Mouse (Mus musculus): ENCODE results near the gene Dstyk. TPM values are rescaled to one million over a fixed set of nuclear protein-coding genes. Genes with fewer than 3 reads are reported as not detected.
"Not testable (repeated sequence)": the region's sequence is repeated elsewhere in the genome, so short reads cannot be mapped to it uniquely, and the experiment has no call there.

Dstyk gene
- polyA plus RNA-seq, 2 experiments from 2014 or later = 4.9 to 7.1 TPM

DNA sequence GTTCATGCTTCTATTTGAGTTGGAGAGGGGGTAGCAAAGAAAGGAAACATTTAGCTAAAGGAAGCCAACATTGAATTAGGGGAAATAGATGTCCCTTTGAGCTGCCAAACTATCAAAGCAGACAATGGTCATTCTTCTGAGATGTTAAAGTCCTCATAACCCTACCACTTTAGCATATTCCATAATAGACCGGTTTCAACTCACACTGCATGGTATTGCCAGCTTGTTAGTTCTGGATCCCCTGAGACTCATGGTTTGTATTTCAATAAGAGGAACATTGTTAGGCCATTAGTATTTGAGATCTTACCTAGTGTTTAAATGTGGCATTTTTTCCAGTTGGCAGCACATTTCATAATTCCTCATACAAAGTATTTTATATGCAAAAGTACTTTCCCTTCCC, 19.6 kb downstream of the Dstyk start:
- no peak for ATAC-seq

DNA sequence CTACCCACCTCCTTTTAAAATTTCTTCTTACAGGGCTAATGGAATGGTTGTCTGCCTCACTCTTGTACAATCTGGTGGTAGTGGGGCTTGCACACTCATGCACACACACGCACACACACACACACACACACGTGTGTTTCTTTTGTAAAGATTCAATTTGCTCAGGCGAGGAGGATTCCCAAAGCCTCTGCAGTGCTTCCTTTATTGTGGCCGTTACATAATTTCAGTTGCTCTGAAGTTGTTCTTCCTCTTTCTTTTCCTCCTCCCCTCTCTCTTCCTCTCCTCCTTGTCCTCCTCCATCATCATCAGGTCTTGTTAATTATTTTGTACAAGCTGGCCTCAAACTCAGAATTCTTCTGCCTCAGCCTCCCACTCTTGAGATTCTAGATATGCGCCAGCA, 20.0 kb downstream of the Dstyk start:
- ATAC-seq = no peak

DNA sequence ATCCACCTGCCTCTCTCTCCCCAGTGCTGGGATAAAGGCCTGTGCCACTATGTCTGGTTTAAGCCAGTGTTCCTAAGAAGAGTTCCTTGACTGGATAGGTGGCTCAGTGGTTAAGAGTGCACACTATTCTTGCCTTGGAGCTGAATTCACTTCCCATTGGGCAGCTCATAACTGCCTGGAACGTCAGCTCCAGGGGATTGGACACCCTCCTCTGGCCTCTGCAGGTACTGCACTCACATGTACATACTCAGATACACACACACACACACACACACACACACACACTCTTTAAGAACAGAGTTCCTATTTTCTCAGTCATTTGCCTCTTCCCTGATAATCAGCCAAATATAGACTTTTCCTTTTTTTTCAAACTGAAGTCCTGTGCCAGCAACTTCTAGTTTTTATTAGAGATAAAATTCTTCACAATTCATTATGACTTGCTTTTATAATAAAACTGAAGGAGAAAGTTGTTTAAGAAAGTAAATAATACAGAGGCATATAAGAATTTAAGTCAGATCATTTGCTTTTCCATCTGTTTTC, 23.6 kb downstream of the Dstyk start:
- ATAC-seq = no peak

DNA sequence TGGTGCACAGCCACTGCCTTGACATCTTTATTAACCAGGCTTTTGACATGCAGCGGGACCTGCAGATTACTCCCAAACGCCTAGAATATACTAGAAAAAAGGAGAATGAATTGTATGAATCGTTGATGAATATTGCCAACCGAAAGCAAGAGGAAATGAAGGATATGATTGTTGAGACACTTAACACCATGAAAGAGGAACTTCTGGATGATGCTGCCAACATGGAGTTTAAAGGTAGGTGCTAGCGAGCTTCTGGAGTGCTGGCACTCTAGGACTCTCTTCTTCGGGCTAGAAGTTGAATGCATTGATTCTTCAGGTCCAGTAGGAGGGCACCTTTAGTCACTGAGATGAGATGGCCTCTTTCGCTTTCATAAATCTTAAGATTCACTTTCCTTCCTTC, 32.4 kb downstream of the Dstyk start:
- ATAC-seq = no peak

DNA sequence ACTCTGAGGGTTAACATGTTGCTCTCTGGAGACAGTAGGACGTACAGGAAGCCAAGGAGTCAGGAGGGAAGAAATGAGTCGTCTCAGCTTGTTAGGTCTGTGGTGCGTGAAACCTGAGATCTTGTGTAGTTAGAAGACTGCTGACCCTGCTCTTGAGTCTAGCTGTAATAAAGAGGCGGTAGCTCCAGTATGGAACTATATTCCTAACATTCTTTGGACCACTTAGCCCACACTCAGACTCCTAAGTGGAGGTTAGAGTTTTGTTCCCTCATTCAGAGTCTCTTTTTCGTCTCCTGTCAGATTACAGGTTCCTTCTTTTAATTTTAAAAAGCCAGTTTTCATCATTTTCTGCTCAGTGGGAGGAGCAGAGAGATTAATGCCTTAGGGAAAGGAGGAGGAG, 47.3 kb downstream of the Dstyk start:
- no peak for ATAC-seq

DNA sequence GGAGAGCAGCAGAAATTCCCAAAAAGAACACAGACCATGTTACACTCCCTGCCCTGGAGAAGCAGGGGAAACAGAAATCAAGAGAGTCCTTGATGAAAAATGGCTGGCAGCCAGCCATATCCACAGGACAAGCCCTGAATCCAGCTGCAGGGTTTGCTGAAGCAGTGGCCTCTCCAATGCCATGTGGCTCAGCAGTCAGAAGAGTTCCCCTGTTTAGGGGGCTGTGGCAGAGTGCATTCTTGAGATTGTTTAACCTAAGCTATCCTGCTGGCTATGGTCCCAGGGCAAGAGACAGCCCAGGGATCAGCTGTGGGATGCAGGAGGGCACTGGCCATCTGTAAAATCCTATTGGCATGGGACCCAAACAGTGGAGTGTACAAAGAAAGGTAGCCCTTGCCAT, 51.6 kb downstream of the Dstyk start:
- no peak for ATAC-seq

DNA sequence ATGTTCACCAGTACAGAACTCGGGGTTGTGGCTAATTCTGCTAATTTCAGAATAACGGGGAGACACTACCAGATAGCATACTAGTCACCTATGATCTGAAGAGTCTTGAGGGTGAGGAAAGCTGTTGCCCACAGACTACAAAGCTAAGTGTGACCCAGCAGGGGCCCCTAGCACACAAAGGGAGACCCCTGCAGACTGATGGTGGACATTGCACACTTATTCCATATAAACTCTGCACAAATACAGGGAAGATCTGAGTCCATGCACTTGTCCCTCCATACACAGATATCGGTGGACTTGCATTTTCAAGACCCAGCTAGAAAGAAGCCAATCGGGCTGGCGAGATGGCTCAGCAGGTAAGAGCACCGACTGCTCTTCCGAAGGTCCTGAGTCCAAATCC, 52.2 kb downstream of the Dstyk start:
- ATAC-seq = no peak

DNA sequence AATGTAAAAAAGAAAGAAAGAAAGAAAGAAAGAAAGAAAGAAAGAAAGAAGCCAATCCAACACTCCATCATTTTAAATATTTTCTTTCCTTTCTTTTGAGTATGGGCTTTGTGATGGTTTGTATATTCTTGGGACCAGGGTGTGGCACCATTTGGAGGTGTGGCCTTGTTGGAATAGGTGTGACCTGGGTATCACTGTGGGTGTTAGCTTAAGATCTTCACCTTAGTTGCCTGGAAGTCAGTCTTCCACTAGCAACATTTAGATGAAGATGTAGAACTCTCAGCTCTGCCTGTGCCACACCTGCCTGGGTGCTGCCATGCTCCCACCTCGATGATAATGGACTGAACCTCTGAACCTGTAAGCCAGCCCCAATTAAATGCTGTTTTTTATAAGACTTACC, 52.7 kb downstream of the Dstyk start:
- not testable (repeated sequence) for ATAC-seq

DNA sequence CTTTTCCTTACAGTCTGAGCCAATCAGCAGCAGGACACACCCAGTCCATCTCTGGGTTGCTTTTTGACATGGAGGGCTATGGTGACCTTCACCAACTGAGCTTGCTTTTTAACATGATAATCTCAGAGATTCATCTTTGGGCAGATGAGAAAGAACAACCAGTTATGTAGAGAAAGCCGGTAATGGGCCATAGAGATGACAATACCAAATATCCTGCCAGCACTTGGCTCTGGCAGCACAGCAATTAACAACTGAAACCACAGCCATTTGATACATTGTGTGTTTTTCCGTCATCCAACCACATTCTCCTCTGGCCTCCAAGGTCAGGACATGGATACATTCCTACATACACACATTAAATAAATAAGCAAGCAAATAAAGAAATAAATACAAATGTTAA, 53.7 kb downstream of the Dstyk start:
- ATAC-seq = no peak

DNA sequence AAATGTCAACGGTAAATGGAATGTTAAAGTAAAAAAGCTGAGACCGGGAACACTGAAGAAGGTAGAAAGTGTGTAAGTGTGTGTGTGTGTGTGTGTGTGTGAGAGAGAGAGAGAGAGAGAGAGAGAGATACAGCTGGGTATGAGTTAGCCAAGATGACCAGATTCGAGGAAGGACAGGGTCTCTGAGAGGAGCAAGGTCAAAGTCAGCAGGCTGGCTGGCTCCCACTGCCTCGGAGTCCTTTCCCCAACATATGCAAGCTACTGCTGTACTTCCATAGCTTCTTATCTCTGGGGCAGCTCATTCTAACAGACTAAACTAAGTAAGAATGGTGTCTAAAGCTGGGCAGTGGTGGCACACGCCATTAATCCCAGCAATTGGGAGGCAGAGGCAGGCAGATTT, 54.1 kb downstream of the Dstyk start:
- no peak for ATAC-seq

DNA sequence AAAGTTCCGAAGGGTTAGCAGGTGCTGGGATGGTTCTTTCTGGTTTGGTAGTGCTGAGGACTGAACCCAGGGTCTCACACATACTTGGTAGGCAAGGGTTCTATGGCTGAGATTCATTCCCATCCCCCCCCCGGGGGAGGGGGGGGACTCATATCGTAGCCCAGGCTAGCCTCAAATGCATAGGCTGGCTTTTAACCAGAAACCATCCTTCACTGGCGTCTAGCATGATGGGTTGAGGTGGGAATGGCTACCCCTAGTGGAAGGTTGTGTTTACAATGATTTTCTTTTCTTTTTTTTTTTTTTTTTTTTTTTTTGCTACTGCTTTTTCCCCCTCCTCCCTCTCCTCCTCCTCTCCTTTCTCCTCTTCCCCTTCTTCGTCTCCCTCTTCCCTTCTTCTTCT, 55.2 kb downstream of the Dstyk start:
- ATAC-seq = no peak

DNA sequence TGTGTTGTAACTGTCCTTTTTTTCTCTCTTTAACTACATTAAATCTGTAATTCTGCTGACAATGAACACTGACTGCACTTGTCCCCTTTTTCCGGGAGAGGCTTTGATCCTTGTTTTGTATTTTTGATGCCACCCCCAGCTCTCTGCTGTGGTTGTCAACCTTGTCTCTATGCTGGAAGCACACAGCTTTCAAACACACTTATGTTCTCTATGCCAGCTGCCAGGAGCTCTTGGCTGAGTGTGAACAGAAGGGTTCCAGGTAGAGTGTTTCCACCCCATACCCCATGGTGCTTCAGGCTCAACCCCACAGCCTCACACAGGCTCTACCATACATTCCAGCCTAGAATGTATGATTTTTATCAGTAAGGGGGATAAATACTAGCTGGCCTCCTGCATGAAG, 57.1 kb downstream of the Dstyk start:
- no peak for ATAC-seq

DNA sequence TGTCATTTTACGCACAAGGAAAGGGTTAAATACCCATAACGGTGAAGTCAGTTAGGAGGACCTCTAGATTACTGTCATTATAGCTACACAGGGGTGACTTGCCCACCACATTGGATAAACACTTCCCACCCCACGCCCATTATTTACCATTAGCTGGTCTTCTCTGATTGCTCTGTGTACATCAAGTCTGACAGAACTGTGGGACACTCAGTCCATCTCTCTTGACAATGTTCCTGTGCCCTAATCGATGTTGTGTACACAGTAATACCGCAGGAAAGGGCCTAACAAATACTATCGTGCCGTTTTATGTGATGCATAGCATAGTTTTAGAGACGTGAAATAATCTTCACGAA, 59.2 kb downstream of the Dstyk start:
- ATAC-seq = peak; percentile 59

DNA sequence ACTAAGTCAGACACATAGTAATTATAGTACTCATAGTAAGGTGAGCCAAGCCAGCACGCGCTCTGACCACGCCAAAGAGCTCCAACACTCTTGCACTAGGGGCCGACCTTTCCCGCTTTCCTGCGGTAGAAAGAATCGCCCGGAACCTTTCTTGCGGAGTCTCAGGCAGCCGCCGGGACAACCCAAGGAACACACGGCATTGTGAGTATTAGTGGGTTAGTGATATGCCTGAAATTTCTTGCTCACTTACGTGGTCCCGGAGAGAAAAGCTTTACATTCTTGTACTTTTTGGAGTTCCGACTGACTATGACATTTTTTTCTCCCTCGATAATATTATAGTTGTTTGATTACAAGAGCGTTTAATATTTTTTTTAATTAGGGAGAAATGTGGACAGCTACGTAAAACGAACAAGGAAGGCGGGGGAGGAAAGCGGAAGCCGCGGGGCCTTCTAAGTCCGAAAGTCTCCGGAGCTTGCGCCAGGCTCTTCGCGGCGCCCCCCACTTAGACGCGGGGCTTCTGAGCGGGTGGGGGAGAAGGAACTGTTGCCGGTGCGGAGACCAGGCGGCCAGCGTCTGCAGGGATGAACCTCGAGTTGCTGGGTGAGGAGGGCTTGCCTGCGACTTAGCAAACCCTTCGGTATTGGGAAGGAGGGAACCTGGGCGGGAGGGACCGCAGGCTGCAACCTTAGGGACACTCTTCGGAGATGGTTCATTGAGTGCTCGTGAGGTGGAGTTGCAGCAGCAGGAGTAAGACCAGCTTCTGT, 59.8 kb downstream of the Dstyk start, which contains the start of gene Rbbp5:
Gene Rbbp5, plus strand, starts transcription at position 438 of the 764 bp plus-strand sequence.
- ATAC-seq = peak; percentile 87

DNA sequence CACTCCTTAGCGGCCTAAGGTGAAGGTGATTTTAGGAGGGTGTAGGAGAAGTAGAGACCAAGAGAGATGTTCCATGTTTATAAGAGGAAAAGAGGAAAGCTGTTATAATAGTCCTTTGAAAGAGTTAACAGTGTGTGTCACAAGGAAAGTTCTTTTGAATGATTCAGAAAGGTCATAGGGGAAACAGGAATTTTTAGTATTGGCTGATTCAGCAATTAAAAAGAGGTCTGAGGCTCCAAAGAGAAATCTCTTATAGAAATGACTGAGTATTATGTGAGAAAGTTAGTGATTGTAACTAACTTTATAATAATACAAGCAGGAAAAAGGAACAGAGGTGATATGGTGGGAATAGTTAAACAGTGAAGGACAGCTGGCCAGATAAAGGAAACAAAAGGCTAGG, 62.1 kb downstream of the Dstyk start:
- no peak for ATAC-seq

DNA sequence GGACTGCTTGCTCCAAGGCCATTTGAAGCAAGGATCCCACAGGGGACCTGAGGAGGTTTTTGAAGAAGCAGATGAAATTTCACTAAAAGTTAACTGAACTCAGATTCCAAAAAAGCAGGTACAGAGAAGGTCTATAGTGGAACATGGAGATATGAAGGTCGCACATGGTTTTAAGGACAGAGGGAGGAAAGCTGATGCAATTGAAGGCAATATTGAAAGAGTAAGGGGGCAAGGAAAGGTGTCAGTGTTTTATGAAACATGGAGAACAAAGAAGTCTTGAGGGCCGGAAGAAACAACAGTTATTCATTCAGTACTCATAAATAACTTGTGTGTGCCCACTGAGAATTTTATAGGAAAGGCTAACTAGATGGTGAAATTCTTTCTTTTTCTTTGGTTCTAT, 64.3 kb downstream of the Dstyk start:
- no peak for ATAC-seq

DNA sequence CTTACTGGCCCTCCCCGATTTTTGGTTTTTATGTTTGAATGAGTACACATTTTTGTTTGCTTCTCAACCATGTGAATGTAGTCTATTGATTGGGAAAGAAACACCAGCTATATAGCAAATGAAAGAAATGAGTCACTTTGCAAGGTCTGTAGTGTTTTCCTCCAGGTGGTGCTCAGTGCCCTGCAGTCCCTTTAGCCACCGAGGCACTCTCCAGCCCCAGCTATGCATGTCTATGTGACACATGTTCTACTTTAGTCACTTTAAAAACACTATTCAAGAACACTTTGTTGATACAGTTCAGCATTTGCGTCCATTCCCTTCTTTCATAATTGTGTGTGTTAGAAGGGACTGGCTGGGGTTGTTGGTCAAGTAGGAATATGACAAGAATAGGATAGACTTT, 65.9 kb downstream of the Dstyk start:
- ATAC-seq = no peak

DNA sequence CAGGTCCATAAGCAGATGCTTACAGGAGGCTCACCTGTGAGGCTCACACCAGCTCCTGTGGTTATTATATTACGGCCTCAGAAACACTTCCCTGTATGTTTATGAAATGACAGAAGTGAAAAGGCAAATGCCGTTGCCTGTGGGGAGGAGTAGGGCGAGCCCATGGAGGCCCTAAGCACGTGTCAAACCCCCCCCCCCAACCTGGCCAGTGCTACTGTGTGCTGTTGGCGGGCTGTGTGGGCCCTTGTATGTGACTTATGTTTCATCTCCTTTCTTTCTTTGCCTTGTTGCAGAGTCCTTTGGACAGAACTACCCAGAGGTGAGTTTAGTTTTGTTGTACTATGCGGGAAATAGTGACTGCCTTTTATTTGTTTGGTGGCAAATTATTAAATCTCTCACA, 66.4 kb downstream of the Dstyk start:
- no peak for ATAC-seq

DNA sequence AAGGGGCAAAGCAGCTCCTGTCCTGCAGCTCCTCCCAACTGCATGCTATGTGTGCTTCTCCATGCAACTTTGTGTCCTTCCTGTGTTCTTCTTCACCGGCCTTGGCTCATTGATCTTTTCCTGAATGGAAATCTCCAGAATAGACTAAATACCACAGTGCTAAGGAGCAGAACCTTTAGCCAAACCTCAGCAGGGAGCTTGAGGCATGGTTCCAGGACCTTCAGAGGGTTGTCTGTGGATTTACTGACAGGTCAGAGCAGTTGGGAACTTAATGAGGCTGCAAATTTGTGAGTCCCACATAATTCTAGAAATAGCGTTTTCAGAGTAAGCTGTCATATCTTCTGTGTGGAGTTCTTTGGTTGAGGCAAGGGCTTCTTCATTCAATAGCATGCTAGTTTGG, 83.2 kb downstream of the Dstyk start:
- ATAC-seq = no peak

DNA sequence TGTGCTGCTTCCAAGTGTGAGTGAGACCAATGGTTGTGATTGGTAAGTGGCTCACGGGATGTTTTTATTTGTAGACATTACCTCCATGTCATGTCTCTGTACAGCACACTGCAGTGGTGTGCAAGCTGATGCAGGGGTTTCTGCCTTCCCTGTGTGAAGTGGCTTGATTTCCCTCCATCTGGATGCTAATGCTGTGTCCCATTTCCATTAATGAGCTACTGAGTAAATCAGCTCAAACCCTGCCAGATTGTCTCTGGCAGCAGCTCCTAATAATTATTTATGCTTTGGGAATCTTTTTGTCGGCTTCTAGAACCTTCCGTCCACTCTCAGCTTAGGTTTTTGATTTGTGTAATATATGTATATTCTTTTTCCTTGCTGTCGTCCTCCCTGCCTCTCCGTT, 87.8 kb downstream of the Dstyk start:
- no peak for ATAC-seq

DNA sequence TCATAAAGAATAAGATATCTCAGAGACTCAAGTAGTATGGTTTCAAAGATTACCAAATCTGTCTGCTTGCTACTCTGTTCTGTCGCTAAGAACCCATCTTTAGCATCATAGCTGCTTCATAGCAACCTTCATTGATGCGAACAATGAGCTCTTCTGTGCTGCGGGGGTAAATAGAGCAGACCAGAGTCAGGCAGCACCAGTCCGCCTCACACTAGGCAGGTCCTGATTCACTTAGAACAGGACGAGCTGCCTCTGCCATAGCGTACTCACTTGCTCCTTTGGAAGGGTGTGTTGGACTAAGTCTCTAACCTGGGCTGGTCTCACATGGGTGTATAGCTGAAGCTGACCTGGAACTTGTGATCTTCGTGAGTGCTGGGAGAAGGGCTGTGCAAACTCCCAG, 88.7 kb downstream of the Dstyk start, which contains the start of gene Tmem81:
Gene Tmem81, plus strand, starts transcription at position 173 of the 400 bp plus-strand sequence.
- ATAC-seq = no peak

DNA sequence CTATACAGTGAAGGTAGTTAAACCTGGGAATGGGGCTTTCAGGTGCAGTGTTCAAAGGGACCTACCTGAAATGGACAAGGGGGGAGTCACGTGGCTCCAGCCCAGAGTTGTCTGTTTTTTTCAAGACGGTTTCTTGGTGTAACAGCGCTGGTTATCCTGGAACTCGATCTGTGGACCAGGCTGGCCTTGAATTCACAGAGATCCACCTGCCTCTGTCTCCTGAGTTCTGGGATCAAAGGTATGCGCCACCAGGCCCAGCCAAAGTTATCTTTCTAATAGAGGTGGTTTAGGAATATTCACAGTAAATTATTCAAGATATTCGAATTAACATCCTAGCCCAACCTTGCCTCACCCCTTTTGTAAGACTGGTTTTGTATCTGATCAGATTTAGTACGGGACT, 89.3 kb downstream of the Dstyk start:
- ATAC-seq = no peak

DNA sequence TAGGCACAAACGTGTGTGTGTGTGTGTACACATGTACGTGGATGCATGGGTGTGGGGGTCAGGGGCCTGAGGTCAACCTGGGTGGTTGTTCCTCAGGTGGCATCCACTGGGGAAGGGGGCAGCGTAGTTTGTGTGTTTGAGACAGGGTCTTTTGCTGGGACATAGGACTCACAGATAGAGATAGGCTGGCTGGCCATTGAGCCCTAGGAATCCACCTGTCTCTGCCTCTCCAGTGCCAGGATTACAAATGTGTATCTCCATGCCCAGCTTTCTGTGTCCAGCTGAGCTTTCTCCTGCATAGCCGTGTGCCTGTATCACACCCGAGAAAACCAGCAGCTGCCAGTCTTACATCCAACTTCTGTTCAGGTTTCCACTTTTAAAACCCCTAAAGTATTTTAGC, 92.4 kb downstream of the Dstyk start:
- no peak for ATAC-seq

DNA sequence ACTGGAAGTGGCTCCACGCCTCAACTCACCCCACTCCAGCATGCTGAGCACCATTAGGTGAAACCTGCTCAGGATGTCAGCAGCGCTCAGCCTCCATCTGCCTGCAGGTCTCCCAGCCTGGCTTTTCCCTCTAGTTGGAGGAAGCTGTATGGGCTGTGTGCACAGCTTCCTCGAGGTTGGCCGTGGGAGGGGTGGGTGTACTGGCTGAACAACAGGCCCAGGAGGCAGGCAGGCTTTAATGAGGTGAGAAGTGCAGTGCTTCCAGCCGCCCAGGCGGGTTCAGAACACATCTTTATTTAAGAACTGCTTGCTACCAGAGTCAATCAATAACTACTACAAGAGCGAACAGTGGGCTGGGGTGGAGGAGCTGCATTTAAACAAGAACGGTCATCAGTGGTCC, 94.2 kb downstream of the Dstyk start:
- ATAC-seq = no peak

DNA sequence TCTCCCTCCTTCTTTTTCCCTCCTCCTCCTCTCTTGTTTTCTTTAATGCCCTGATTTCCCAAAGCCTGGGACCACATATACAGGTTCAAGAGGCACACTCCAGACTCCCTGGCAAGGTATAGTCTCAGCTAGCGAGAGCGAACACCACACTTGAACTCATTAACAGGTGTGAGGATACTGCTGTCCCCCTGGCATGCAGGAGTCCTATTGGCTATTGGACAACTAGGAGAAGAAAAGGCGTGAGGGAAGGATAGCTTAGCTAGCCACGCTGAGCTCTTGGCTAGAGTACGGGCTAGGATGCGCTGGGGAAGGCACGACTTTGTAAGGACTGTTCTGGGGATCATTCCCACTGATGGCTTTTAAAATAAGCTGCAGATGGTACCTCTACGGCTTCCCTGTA, 94.8 kb downstream of the Dstyk start:
- no peak for ATAC-seq
